Mouse (Mus musculus): ENCODE results near the gene Chst3. TPM values are rescaled to one million over a fixed set of nuclear protein-coding genes. Genes with fewer than 3 reads are reported as not detected.

The Chst3 gene
- total and polyA plus RNA-seq, 3 experiments, result 4.4 to 12.2 (median 7.5) TPM

DNA sequence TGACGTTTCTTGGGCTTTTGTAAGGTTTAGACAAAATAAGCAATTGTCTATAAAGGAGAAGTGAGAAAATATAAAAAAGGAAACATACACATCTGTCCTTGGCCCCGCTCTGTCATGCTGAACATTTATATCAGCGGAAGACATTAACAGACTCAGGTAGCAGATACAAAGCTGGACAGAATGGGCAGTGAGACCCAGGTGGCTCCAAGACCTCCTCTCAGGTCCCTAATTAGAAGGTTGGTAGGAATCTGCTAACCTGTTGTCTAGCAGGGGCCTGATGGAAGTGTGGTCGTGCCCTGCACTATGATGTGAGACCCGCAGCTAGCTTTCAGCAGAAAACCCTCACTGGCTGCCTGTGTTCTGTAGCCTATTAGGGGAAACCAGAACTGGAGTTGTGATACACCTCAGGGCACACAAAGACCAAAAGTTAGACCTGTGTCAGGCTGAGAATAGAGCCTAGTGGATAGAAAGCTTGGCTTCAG lies 1.0 kb upstream of the Chst3 start (continued):
- TF ChIP-seq JUN (IDR thresholded peaks at IDR 0.05; ENCODE audit: insufficient read depth, low read depth, low read length) (no peak), ZMIZ1 (IDR thresholded peaks at IDR 0.05; ENCODE audit: low read depth, low read length) (no peak; the same call in 1 of the 2 replicates), RAD21 (IDR thresholded peaks at IDR 0.05; ENCODE audit: low read depth, low read length) (no peak), SMC3 (IDR thresholded peaks at IDR 0.05; ENCODE audit: low read depth, low read length) (no peak), E2F4 (IDR thresholded peaks at IDR 0.05; ENCODE audit: insufficient replicate concordance, low read depth, low read length) (no peak), ZNF384 (IDR thresholded peaks at IDR 0.05; ENCODE audit: low read depth, low read length) (peak; percentile 68), TCF12 (IDR thresholded peaks at IDR 0.05; ENCODE audit: low read depth, low read length) (peak; percentile 53), MYC (IDR thresholded peaks at IDR 0.05; ENCODE audit: low read depth, low read length) (no peak), POLR2A (IDR thresholded peaks at IDR 0.05; ENCODE audit: low read depth, low read length) (peak; percentile 52), RCOR1 (conservative IDR thresholded peaks at IDR 0.05; ENCODE audit: low read depth, low read length) (no peak), CHD1 (IDR thresholded peaks at IDR 0.05; ENCODE audit: low read depth, low read length) (0 out of 2 replicates have a peak, but pooled peaks have one; percentile 45), PAX5 (IDR thresholded peaks at IDR 0.05; ENCODE audit: low read length) (no peak), MAFK (IDR thresholded peaks at IDR 0.05; ENCODE audit: insufficient replicate concordance, low read length) (no peak), ZC3H11A (IDR thresholded peaks at IDR 0.05; ENCODE audit: low read depth, low read length) (no peak), ELF1 (IDR thresholded peaks at IDR 0.05; ENCODE audit: low read depth, low read length) (no peak), KAT2A (IDR thresholded peaks at IDR 0.05; ENCODE audit: insufficient replicate concordance, low read length) (0 out of 2 replicates have a peak, but pooled peaks have one; percentile 41), CHD2 (IDR thresholded peaks at IDR 0.05; ENCODE audit: low read length) (no peak), CTCF (conservative IDR thresholded peaks at IDR 0.05 in 1 of 2, IDR thresholded peaks at IDR 0.05 in 1 of 2; ENCODE audit: low read depth in 2 of 2, low read length in 2 of 2) (no peak)

DNA sequence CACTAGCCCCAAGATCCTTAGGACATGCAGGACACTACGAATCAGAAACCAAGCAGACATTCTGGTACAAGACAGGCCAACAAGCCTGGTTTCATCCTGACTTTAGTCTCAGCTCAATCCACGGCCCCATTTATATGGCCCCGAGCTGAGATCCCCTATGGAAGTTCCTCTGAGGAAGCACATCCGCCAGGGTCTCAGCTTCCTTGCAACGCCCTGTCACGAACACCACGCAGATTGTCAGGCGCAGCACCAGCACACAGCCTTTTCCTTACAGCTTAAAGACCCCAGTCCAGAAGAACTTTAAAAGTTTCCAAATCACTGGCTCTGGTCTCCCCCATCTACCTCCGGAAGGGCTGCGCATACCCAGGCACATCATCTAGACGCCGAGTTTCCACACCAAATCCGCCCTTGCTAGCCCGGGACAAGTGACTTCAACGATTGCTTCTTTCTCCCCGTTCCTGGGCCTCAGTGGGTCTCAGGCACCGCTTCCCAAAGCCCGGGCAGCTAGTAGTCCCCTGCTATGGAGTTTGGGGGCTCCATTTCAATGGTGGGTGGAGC lies 948 bp downstream of the Chst3 start:
- Histone ChIP-seq H3K9ac (ENCODE audit: insufficient read depth, low read depth) (peak overlapping the region; percentile 85), H3K9me3 (replicated peaks; ENCODE audit: low read length) (no peaks in the 10 kb centered on the region), H3K4me3 (replicated peaks in 1 of 3; ENCODE audit: low read depth in 2 of 3, low read length in 2 of 3, poor library complexity in 1 of 3) (peak overlapping the region; percentile 86 to 89 (median 88)), H3K4me1 (ENCODE audit: control insufficient read depth in 1 of 2, insufficient read depth in 2 of 2) (peaks cover 23 to 48% of the 10 kb centered on the region in 2 experiments), H3K27ac (ENCODE audit: insufficient read depth, low read depth) (peak overlapping the region; percentile 89), H3K27me3 (replicated peaks) (no peaks in the 10 kb centered on the region), H3K36me3 (replicated peaks in 1 of 2; ENCODE audit: control insufficient read depth in 1 of 2, insufficient read depth in 1 of 2, low read length in 1 of 2) (peaks cover 0 to 28% of the 10 kb centered on the region in 2 experiments), H3K4me2 (ENCODE audit: insufficient read depth, low read depth, poor library complexity, severe bottlenecking) (peak overlapping the region; percentile 69), H3K79me2 (replicated peaks; ENCODE audit: control insufficient read depth, extremely low read depth, insufficient read depth, poor library complexity, severe bottlenecking) (peaks cover 21% of the 10 kb centered on the region)
- no peak for DNase-seq (ENCODE audit: extremely low read depth)
- in situ Hi-C loops (cut with MboI; ENCODE audit: low pct_ligation_motif_present, low pct_unique_long_range_greater_than_20kb, low sequenced_read_pairs), result no loop called here
- dilution Hi-C loops (cut with MboI; ENCODE audit: extremely low pct_ligation_motif_present, extremely low pct_unique_long_range_greater_than_20kb, low sequenced_read_pairs), result no loop called here
- TF ChIP-seq ZC3H11A (IDR thresholded peaks at IDR 0.05; ENCODE audit: low read depth, low read length) (no peak), ZMIZ1 (IDR thresholded peaks at IDR 0.05; ENCODE audit: low read depth, low read length) (no peak), SMC3 (IDR thresholded peaks at IDR 0.05; ENCODE audit: low read depth, low read length) (no peak), POLR2AphosphoS2 (IDR thresholded peaks at IDR 0.05; ENCODE audit: low read depth, low read length) (no peak), MXI1 (IDR thresholded peaks at IDR 0.05; ENCODE audit: low read depth, low read length) (no peak), TBP (conservative IDR thresholded peaks at IDR 0.05; ENCODE audit: low read depth, low read length) (no peak), MYC (IDR thresholded peaks at IDR 0.05; ENCODE audit: low read depth, low read length) (peak; percentile 48; the same call in 1 of the 2 replicates), ZKSCAN1 (IDR thresholded peaks at IDR 0.05; ENCODE audit: borderline replicate concordance, low read depth, low read length) (no peak), CHD1 (IDR thresholded peaks at IDR 0.05; ENCODE audit: low read depth, low read length) (peak; percentile 63; the same call in 1 of the 2 replicates)
